Mouse (Mus musculus): ENCODE measurements at regions not wholly inside any gene's neighbourhood (a gene's known extent, or its start where the extent isn't known, plus 50 kb on each side); places are given as distances from the start of the nearest gene placed in this dataset.

GRCm38 (mm10) chr15:87386513-87386983 lies 157.6 kb upstream of the Fam19a5 start:
- TF ChIP-seq CTCF (IDR thresholded peaks at IDR 0.05; ENCODE audit: low read depth, low read length) (no peak), POLR2AphosphoS5 (IDR thresholded peaks at IDR 0.05; ENCODE audit: insufficient replicate concordance, low read depth, low read length) (no peak)
